Mouse (Mus musculus): ENCODE data around the gene Rapgef1. TPM values are rescaled to one million over a fixed set of nuclear protein-coding genes. Genes with fewer than 3 reads are reported as not detected.

Rapgef1 gene
- polyA plus RNA-seq, 1 experiment: 132 TPM

- no peak overlapping the region for H3K4me3 ChIP-seq (ENCODE audit: control insufficient read depth, insufficient read depth, low read length)
- no peak for DNase-seq
- H3K27me3 ChIP-seq (ENCODE audit: control insufficient read depth, insufficient read depth, low read length): no peaks in the 10 kb centered on the region
- peak overlapping the region; percentile 19; the same call in 1 of the 2 replicates for H3K27ac ChIP-seq (ENCODE audit: control insufficient read depth, insufficient read depth, low read length)
- WGBS: 83% methylated on average over 5 of the region's 5 CpGs
- H3K4me1 ChIP-seq (replicated peaks; ENCODE audit: control insufficient read depth, insufficient read depth, low read length): peaks cover 32% of the 10 kb centered on the region
- no peaks in the 10 kb centered on the region for H3K36me3 ChIP-seq (ENCODE audit: control insufficient read depth, insufficient read depth, low read length)
- TF ChIP-seq POLR2A (IDR thresholded peaks at IDR 0.05; ENCODE audit: control insufficient read depth, extremely low read depth, insufficient read depth, low read length, poor library complexity) (no peak), CTCF (IDR thresholded peaks at IDR 0.05; ENCODE audit: borderline replicate concordance, control insufficient read depth, extremely low read depth, insufficient read depth, low read length, poor library complexity) (no peak)
Measured at GRCm38 (mm10) chr2:29677842-29678241, 58.3 kb downstream of the Rapgef1 start.

GRCm38 (mm10) chr2:29678524-29678923 lies 59.0 kb downstream of the Rapgef1 start:
- DNase-seq: no peak
- TF ChIP-seq POLR2A (IDR thresholded peaks at IDR 0.05; ENCODE audit: control insufficient read depth, extremely low read depth, insufficient read depth, low read length, poor library complexity) (no peak), CTCF (IDR thresholded peaks at IDR 0.05; ENCODE audit: borderline replicate concordance, control insufficient read depth, extremely low read depth, insufficient read depth, low read length, poor library complexity) (no peak)
- H3K27me3 ChIP-seq (ENCODE audit: control insufficient read depth, insufficient read depth, low read length): no peaks in the 10 kb centered on the region
- peaks cover 31% of the 10 kb centered on the region for H3K4me1 ChIP-seq (replicated peaks; ENCODE audit: control insufficient read depth, insufficient read depth, low read length)
- H3K27ac ChIP-seq (ENCODE audit: control insufficient read depth, insufficient read depth, low read length): no peak overlapping the region
- 84% methylated on average over 3 of the region's 3 CpGs for WGBS
- H3K4me3 ChIP-seq (ENCODE audit: control insufficient read depth, insufficient read depth, low read length): no peak overlapping the region
- no peaks in the 10 kb centered on the region for H3K36me3 ChIP-seq (ENCODE audit: control insufficient read depth, insufficient read depth, low read length)

DNA sequence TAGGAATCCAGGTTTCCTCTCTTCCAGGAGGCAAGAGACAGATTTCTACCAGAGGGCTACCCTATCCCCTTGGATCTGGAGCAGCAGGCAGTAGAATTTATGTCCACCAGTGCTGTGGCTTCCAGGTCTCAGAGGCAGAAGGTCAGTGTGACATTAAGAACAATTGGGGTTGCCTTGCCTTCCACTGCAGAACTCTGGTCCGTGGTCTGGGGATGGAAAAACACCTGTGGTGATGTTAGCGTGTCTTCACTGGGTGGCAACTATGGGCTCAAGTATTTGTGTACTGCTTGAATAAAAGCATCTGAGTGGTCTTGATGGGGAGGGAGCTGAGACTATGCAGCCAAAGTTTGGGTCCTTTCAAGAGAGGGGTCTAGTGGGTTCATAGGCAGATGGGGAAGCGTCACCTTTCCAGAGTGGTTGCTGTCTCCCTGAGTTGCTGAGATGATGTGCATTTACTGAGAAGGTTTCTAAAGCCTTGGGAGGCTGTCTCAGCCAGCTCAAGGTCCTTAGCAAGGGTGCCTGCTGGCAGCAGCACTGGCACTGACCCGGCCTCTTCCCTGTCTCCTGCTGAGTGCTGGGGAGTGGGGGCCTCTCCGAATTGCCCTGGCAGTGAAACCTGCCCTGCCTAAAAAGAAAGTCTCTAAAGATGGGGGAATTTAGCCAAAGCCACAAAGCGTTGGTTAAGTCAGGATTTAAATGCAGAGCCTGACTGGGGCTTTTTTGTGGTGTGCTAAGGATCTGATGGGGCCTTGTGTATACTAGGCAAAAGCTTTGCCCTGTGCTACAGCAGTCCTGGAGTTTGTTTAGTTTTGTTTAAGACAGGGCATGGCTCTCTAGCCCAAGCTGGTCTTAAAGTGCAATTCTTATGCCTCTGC lies 60.4 kb downstream of the Rapgef1 start:
- DNase-seq: no peak
- 55% methylated on average over 6 of the region's 6 CpGs for WGBS
- Histone ChIP-seq H3K36me3 (ENCODE audit: control insufficient read depth, insufficient read depth, low read length) (no peaks in the 10 kb centered on the region), H3K4me3 (ENCODE audit: control insufficient read depth, insufficient read depth, low read length) (no peak overlapping the region), H3K4me1 (replicated peaks; ENCODE audit: control insufficient read depth, insufficient read depth, low read length) (peaks cover 35% of the 10 kb centered on the region), H3K27ac (ENCODE audit: control insufficient read depth, insufficient read depth, low read length) (no peak overlapping the region), H3K27me3 (ENCODE audit: control insufficient read depth, insufficient read depth, low read length) (no peaks in the 10 kb centered on the region)
- TF ChIP-seq CTCF (IDR thresholded peaks at IDR 0.05; ENCODE audit: borderline replicate concordance, control insufficient read depth, extremely low read depth, insufficient read depth, low read length, poor library complexity) (no peak), POLR2A (IDR thresholded peaks at IDR 0.05; ENCODE audit: control insufficient read depth, extremely low read depth, insufficient read depth, low read length, poor library complexity) (no peak)

DNA sequence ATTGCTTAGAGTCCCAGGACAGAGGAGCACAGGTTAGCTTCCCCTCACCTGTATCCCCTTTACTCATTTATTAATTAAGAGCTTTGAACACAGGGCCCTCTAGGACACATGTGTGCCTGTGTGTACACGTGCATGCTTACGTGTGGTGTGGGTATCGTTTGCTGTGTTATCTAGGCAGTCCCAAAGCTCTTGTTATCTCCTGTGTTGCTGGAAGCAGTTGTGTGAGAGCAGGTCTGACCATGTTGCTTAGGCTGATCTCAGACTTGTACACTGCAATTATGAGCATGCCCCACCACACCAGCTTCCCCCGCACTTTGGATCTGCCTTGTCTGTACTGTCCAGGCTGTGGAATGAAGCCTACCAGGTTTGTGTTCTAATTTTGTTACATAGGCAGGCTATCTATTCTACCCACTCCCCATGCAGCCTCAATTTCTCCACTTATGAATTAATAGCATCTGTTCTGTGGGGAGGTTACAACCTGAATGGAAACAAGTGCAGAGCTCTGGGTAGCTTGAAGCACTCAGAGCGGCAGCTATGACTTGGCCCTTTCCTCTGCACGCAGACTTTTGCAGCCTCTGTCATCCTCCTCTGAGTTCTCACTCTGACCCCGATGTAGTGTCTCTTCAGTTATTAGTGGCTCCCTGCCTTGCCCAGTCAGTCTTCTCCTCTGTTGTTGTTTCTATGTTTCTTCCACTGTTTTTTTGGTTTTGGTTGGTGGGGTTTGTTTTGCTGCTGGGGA lies 63.9 kb downstream of the Rapgef1 start:
- Histone ChIP-seq H3K4me1 (replicated peaks; ENCODE audit: control insufficient read depth, insufficient read depth, low read length) (peaks cover 28% of the 10 kb centered on the region), H3K27ac (ENCODE audit: control insufficient read depth, insufficient read depth, low read length) (peak overlapping the region; percentile 77), H3K4me3 (ENCODE audit: control insufficient read depth, insufficient read depth, low read length) (no peak overlapping the region), H3K36me3 (ENCODE audit: control insufficient read depth, insufficient read depth, low read length) (peaks cover 4% of the 10 kb centered on the region; the same call in 1 of the 2 replicates), H3K27me3 (ENCODE audit: control insufficient read depth, insufficient read depth, low read length) (no peaks in the 10 kb centered on the region)
- TF ChIP-seq CTCF (IDR thresholded peaks at IDR 0.05; ENCODE audit: borderline replicate concordance, control insufficient read depth, extremely low read depth, insufficient read depth, low read length, poor library complexity) (no peak), POLR2A (IDR thresholded peaks at IDR 0.05; ENCODE audit: control insufficient read depth, extremely low read depth, insufficient read depth, low read length, poor library complexity) (no peak)
- 93% methylated on average over 7 of the region's 7 CpGs for WGBS
- no peak for DNase-seq

GRCm38 (mm10) chr2:29684498-29684897 lies 65.0 kb downstream of the Rapgef1 start:
- no peak overlapping the region for H3K4me3 ChIP-seq (ENCODE audit: control insufficient read depth, insufficient read depth, low read length)
- peak overlapping the region; percentile 77 for H3K27ac ChIP-seq (ENCODE audit: control insufficient read depth, insufficient read depth, low read length)
- TF ChIP-seq CTCF (IDR thresholded peaks at IDR 0.05; ENCODE audit: borderline replicate concordance, control insufficient read depth, extremely low read depth, insufficient read depth, low read length, poor library complexity) (no peak), POLR2A (IDR thresholded peaks at IDR 0.05; ENCODE audit: control insufficient read depth, extremely low read depth, insufficient read depth, low read length, poor library complexity) (no peak)
- no peaks in the 10 kb centered on the region for H3K27me3 ChIP-seq (ENCODE audit: control insufficient read depth, insufficient read depth, low read length)
- 33% methylated on average over 2 of the region's 2 CpGs for WGBS
- peaks cover 11% of the 10 kb centered on the region for H3K36me3 ChIP-seq (ENCODE audit: control insufficient read depth, insufficient read depth, low read length)
- peak; percentile 50 for DNase-seq
- peaks cover 29% of the 10 kb centered on the region for H3K4me1 ChIP-seq (replicated peaks; ENCODE audit: control insufficient read depth, insufficient read depth, low read length)

DNA sequence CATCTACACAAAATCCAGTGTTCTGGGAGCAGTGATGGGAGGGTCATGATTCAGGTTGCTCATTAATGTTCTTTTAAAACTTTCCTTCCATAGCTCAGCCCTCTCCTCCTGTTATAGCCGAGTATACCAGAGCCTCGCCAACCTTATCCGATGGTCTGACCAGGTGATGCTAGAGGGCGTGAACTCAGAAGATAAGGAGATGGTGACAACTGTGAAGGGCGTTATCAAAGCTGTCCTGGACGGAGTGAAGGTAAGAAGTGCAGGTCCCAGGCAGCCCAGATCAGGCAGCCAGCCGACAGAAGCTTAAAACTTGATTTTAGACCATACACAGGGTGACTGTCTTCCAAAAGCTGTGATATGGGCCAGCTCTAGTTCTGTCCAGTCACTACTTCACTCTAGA lies 69.5 kb downstream of the Rapgef1 start:
- no peaks in the 10 kb centered on the region for H3K27me3 ChIP-seq (ENCODE audit: control insufficient read depth, insufficient read depth, low read length)
- TF ChIP-seq POLR2A (IDR thresholded peaks at IDR 0.05; ENCODE audit: control insufficient read depth, extremely low read depth, insufficient read depth, low read length, poor library complexity): no peak
- 96% methylated on average over 7 of the region's 7 CpGs for WGBS
- peaks cover 38% of the 10 kb centered on the region for H3K36me3 ChIP-seq (ENCODE audit: control insufficient read depth, insufficient read depth, low read length)
- peaks cover 16% of the 10 kb centered on the region for H3K4me1 ChIP-seq (replicated peaks; ENCODE audit: control insufficient read depth, insufficient read depth, low read length)
- H3K27ac ChIP-seq (ENCODE audit: control insufficient read depth, insufficient read depth, low read length): no peak overlapping the region
- no peak for DNase-seq
- no peak overlapping the region for H3K4me3 ChIP-seq (ENCODE audit: control insufficient read depth, insufficient read depth, low read length)

All from thymus, adult 2 months (tissue).